Mouse (Mus musculus) G1E (cell line): ENCODE results near the gene Bbs4.

Experiments used
- CTCF ChIP-seq: IDR thresholded peaks from 2 replicates; pipeline ENCODE4 v1.5.1; 2012; ENCODE audit warnings: low read depth, low read length, inconsistent platforms, mixed read lengths
- GATA1 ChIP-seq: IDR thresholded peaks from 2 replicates; pipeline ENCODE4 v1.6.1; 2012; ENCODE audit warnings: borderline replicate concordance, low read length, inconsistent platforms, mixed read lengths
- TAL1 ChIP-seq: conservative IDR thresholded peaks from 2 replicates; pipeline ENCODE4 v1.6.1; 2012; ENCODE audit warnings: low read depth, low read length, inconsistent platforms, mixed read lengths

DNA sequence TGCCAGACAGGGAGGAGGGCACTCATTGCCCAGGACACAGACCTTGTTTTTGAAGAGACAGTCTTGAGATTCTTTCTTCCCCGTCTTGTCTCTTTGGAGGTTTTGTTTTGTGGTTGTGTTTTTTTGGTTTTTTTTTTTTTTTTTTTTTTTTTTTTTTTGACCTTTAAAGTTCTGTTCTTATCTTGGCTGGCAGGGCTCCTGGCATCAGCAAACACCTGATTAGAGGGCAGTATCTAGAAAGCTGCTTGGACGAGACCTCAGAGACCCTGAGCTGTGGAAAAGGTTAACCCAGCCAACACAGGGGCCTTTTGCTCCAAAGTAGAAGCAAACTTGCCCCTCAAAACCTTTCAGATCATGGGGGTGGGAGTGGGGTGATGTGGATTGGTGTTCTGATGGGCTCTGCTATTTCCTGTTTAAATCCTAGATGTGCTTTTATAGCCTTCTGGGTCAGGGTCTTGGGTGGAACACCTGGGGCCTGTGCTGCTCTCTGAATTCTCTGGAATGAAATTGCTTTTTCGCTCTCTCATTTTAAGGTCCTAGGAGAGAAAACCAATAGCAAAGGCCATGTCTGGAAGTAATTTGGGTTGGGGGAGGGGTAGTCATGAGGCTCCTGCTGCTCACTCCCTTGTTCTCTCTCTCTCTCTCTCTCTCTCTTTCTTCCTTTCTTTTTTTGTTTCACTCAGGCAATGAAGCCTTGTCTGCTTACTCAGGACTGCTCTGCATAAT is 64.5 kb downstream of the Bbs4 start:
- no peak for TF ChIP-seq CTCF
- peak; percentile 43; the same call in 1 of the 2 replicates for TF ChIP-seq TAL1
- no peak for TF ChIP-seq GATA1
